Mouse (Mus musculus) embryonic facial prominence, embryonic 13.5 days (tissue): ENCODE data around the gene Mgat4c. TPM values are rescaled to one million over a fixed set of nuclear protein-coding genes. Genes with fewer than 3 reads are reported as not detected.
"Not testable (repeated sequence)": the region's sequence is repeated elsewhere in the genome, so short reads cannot be mapped to it uniquely, and the experiment has no call there.

Experiments
- ATAC-seq: fragments of 200-750 bp; cut with Nextera tagmentation; 2 replicates; pipeline ENCODE4 v1.8.0; 2017; ENCODE audit warnings: low read depth; ENCODE audit not compliant: insufficient number of reproducible peaks, insufficient read depth, low FRiP score, low TSS enrichment
- H3K27ac ChIP-seq: fragments of 300-500 bp; sonication (generic); 2 replicates; pipeline ENCODE4 v1.5.1; 2015; ENCODE audit warnings: moderate library complexity, mild to moderate bottlenecking, inconsistent platforms
- H3K27me3 ChIP-seq: fragments of 300-500 bp; sonication (generic); 2 replicates; pipeline ENCODE4 v1.6.1; 2015; ENCODE audit warnings: mild to moderate bottlenecking, inconsistent platforms
- H3K36me3 ChIP-seq: fragments of 300-500 bp; sonication (generic); 2 replicates; pipeline ENCODE4 v1.6.1; 2015; ENCODE audit warnings: mild to moderate bottlenecking, inconsistent platforms
- H3K4me1 ChIP-seq: fragments of 300-500 bp; sonication (generic); 2 replicates; pipeline ENCODE4 v1.6.1; 2015; ENCODE audit warnings: inconsistent platforms
- H3K4me2 ChIP-seq: fragments of 300-500 bp; sonication (generic); 2 replicates; pipeline ENCODE4 v1.6.1; 2015; ENCODE audit warnings: moderate library complexity, mild to moderate bottlenecking, inconsistent platforms
- H3K4me3 ChIP-seq: fragments of 300-500 bp; sonication (generic); 2 replicates; pipeline ENCODE4 v1.5.1; 2015; ENCODE audit warnings: mild to moderate bottlenecking, inconsistent platforms
- H3K9ac ChIP-seq: fragments of 300-500 bp; sonication (generic); 2 replicates; pipeline ENCODE4 v1.6.1; 2015; ENCODE audit warnings: mild to moderate bottlenecking, inconsistent platforms
- H3K9me3 ChIP-seq: fragments of 300-500 bp; sonication (generic); 2 replicates; pipeline ENCODE4 v1.6.1; 2016; ENCODE audit warnings: inconsistent platforms
- WGBS: fragments of 180-500 bp; shearing (Covaris S2); methylation state at CpG from one replicate; pipeline ENCODE4 v1.1.7; 2015; ENCODE audit warnings: mixed read lengths; 5-methylcytosine and 5-hydroxymethylcytosine counted together
- microRNA-seq: library from miRNA; unstranded; fragments of <30 nt; microRNA quantifications from one replicate; pipeline ENCODE4, GENCODE M21; 2016
- polyA plus RNA-seq: library from polyadenylated mRNA; unstranded; fragments of >200 nt; fragmentation: Nextera tagmentation; extraction: Ambion mirVana; gene quantifications from 2 replicates; pipeline ENCODE4 v1.2.1, GENCODE M21; 2015

The Mgat4c gene
- polyA plus RNA-seq, 1 experiment from 2014 or later, result 3.0 TPM

DNA sequence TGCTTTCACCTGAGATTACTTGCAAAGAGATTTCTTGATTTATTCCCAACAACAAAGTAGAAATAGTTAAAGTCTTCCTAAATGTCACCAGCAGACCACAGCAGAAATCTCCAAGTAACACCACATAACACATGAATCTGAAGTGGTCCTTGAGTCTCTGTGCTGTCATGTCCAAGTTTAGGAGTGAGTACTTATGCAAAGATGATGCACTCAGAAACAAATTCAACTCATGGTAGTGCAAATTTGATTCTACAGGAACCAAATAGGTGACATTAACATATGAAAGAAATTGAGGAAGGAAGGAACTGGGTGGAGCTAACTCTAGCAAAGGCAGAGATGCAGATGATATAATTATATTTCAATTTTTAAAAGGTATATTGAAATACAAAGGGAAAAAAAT, 690.8 kb downstream of the Mgat4c start:
- Histone ChIP-seq H3K9ac (no peak overlapping the region), H3K4me1 (no peaks in the 10 kb centered on the region), H3K4me3 (no peak overlapping the region), H3K9me3 (no peaks in the 10 kb centered on the region), H3K4me2 (no peak overlapping the region), H3K27ac (no peak overlapping the region), H3K27me3 (no peaks in the 10 kb centered on the region), H3K36me3 (no peaks in the 10 kb centered on the region)
- ATAC-seq, result no peak

DNA sequence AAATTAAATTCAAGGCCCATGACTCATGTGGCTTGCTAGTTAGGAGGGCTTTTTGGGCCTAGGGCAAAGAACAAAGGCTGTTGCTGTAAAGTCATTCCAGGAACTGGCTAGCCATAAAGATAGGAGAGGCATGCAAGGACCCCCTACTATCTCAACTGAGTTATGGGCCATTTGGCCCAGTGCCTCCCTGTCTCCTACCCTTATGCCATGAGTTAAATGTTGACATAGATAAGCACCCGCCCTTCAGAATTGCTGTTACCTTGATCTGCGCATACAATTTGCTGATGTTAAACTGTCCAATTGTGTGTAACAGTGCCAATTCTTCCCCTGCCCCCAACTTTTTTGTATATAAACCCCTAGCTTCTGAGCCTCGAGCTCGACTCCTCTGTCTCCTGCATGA, 692.8 kb downstream of the Mgat4c start:
- no peak overlapping the region for H3K4me3 ChIP-seq
- no peak overlapping the region for H3K4me2 ChIP-seq
- H3K36me3 ChIP-seq, result no peaks in the 10 kb centered on the region
- WGBS, result 82% methylated on average over 4 of the region's 4 CpGs
- no peaks in the 10 kb centered on the region for H3K27me3 ChIP-seq
- ATAC-seq, result no peak
- no peak overlapping the region for H3K9ac ChIP-seq
- H3K9me3 ChIP-seq, result no peaks in the 10 kb centered on the region
- no peak overlapping the region for H3K27ac ChIP-seq
- no peaks in the 10 kb centered on the region for H3K4me1 ChIP-seq

DNA sequence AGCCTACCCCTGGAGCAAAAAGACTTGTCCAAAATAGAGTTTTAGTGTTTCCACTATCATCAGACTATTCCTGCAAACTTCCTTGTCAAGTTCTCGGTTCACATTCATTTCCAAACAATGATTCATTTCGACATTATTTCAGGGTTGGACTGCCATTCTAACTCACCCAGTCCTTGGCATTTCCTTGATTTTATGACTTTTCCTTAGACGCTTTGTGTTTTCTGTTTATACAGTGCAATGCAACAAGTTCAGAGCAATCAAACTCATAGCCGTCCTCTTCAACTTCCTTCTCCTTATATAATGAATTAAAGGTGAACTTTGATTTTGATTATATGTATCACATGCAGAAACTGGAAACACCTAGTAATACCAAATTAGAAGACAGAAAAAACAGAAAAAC, 696.1 kb downstream of the Mgat4c start:
- Histone ChIP-seq H3K36me3 (no peaks in the 10 kb centered on the region), H3K9ac (no peak overlapping the region), H3K4me3 (no peak overlapping the region), H3K27ac (no peak overlapping the region), H3K9me3 (no peaks in the 10 kb centered on the region), H3K27me3 (no peaks in the 10 kb centered on the region), H3K4me1 (no peaks in the 10 kb centered on the region), H3K4me2 (no peak overlapping the region)
- WGBS, result 79% methylated on average over 4 of the region's 4 CpGs
- ATAC-seq, result no peak

DNA sequence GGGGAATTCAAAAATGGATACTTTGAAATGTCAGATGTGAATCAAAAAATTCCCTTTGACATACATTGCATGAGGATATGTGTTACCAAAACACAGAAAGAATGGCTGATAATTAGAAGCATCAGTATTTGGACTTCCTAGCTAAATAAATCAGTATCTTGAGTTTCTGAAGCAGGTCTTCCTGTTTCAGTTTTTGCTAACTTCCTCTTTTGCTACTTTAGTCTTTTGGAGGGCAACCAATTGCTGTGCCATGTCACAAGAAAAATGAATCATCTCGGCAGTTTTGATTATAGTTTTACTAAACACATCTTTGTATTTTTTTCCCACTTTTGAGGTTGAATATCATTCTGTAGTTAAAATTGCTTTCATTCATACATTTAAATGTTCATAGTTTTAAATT, 707.9 kb downstream of the Mgat4c start:
- H3K4me3 ChIP-seq, result no peak overlapping the region
- H3K27me3 ChIP-seq, result no peaks in the 10 kb centered on the region
- ATAC-seq, result no peak
- H3K4me2 ChIP-seq, result no peak overlapping the region
- no peaks in the 10 kb centered on the region for H3K4me1 ChIP-seq
- no peaks in the 10 kb centered on the region for H3K36me3 ChIP-seq
- no peak overlapping the region for H3K9ac ChIP-seq
- no peaks in the 10 kb centered on the region for H3K9me3 ChIP-seq
- no peak overlapping the region for H3K27ac ChIP-seq
- WGBS, result 84% methylated on average over 1 of the region's 1 CpGs

DNA sequence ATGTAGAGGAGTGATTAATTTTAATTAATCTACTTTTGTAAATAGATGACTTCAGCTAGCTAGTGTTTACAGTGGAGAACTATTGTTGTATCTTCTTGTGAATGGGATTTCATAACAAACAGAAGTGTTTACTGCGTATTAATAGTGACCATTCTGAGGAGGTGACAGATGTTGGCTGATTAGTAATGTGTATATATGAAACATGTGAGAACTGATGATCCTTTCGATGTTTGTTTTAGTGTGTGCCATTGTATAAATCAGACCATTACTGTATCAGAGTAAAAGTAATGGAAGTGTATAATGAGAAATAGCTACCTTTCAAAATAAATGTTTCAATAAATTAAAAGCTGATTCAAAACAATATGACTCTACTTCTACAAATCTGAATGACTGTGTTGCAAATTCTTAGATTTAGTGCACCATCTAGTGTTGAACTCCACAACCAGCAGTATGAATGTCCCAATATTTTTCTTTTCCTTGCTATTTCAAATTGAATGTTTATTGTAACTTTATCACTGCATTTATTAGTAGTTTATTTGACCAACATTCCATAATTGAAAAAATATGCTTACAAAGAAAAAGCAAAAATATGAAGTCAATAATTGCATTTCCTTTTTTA, 736.5 kb downstream of the Mgat4c start:
- H3K4me2 ChIP-seq, result no peak overlapping the region
- no peak overlapping the region for H3K9ac ChIP-seq
- no peaks in the 10 kb centered on the region for H3K27me3 ChIP-seq
- no peak for ATAC-seq
- H3K27ac ChIP-seq, result no peak overlapping the region
- H3K36me3 ChIP-seq, result no peaks in the 10 kb centered on the region
- H3K4me3 ChIP-seq, result no peak overlapping the region
- H3K4me1 ChIP-seq, result no peaks in the 10 kb centered on the region
- WGBS, result 81% methylated on average over 2 of the region's 2 CpGs
- H3K9me3 ChIP-seq, result no peaks in the 10 kb centered on the region

DNA sequence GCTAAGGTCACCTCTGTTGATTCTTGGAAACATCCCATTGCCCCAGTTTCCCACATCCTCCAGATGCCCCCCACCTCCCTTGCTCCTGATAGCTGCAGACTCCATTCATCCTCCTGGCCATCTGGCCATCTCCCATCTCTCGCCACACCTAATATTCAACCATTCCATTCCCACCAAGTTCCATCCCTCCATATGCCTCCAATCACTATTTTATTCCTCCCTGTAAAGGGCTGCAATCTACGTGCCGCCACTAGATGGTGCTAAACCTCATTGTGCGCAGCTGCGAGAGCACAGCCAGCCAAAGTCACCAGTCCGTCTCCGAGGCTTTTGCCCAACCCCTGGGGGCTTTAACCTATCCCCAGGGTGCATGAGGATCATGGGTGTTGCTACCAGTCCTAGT, 753.8 kb downstream of the Mgat4c start:
- H3K9me3 ChIP-seq, H3K4me3 ChIP-seq, H3K4me1 ChIP-seq, H3K36me3 ChIP-seq, ATAC-seq, H3K9ac ChIP-seq, H3K27me3 ChIP-seq, H3K27ac ChIP-seq: not testable (repeated sequence)
- WGBS, result 6% methylated on average over 5 of the region's 7 CpGs
- peak overlapping the region; percentile 47 for H3K4me2 ChIP-seq

DNA sequence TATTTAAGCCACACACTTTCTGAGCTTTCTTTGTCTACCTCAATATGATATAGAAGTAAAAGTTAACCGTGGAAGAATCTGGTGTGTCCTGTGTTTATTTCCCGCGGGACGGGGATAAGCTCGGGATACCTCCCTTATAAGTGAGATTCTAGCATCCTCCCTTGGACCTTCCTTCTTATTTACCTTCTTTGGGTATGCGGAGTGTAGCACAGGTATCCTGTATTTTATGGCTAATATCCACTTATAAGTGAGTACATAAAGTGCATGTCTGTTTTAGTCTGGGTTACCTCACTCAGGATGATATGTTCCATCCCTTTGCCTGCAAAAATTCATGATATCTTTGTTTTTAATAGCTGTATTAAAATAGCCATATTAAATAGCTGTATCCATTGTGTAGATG, 754.2 kb downstream of the Mgat4c start:
- not testable (repeated sequence) for H3K9me3 ChIP-seq, ATAC-seq, H3K4me1 ChIP-seq, H3K27ac ChIP-seq, H3K9ac ChIP-seq, H3K27me3 ChIP-seq, H3K36me3 ChIP-seq
- H3K4me3 ChIP-seq, result 0 out of 2 replicates have a peak overlapping the region, but pooled peaks have one; percentile 20
- WGBS, result 47% methylated on average over 6 of the region's 6 CpGs
- peak overlapping the region; percentile 47 for H3K4me2 ChIP-seq

Small RNAs within 50 kb of the gene (microRNA-seq; reads per million reads assigned to microRNA genes)
- not detected for gene Mir3059
